Mouse (Mus musculus): Measurements from ENCODE around the gene Mmrn2. TPM values are rescaled to one million over a fixed set of nuclear protein-coding genes. Genes with fewer than 3 reads are reported as not detected.

The Mmrn2 gene
- total and polyA plus RNA-seq, 3 experiments = 0.03 to 0.08 TPM; not detected in 1

DNA sequence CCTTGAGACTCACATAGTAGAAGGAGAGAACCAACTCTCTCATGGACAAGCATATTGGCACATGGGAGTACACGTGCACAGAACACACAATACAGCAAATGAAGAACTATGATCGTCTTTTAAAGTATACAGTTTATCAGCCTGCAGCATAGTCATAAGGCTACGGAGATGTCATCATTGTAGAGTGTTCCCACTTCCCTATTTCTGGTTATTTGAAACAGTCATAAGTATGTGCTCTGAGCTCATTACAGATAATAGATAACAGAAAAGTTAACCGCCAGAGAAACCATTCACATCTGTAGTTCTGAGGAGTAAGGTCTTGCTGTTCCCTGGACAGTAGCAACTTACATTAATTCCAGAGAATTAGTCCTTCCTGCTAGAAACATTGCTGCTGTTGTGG lies 32.2 kb upstream of the Mmrn2 start (continued):
- TF ChIP-seq MEF2A (IDR thresholded peaks at IDR 0.05; ENCODE audit: extremely low read depth, insufficient replicate concordance, low read depth, low read length, poor library complexity, severe bottlenecking) (no peak), CHD1 (IDR thresholded peaks at IDR 0.05; ENCODE audit: low read depth, low read length) (no peak)

DNA sequence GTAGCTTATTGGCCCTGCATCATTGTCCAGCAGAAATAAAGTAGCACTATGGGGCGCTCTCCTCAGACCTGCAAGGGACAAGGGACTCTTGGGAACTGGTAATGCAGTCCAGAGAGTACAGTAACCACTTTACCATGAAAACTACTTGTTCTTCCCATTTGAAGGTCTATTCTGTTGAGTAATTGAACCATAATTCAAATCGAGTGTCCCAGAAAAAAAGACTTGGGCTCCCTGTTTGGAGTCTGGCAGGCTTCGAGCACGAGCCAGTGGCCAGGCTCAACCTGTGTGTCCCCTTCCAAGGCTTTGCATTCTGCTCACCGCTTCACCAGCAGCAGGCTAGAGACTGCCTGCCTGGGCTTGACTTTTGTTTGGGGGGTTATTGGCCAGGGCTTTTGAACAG lies 30.9 kb upstream of the Mmrn2 start:
- no peak for TF ChIP-seq CTCF (IDR thresholded peaks at IDR 0.05 in 2 of 3, conservative IDR thresholded peaks at IDR 0.05 in 1 of 3; ENCODE audit: control insufficient read depth in 1 of 3, insufficient read depth in 1 of 3, low read depth in 2 of 3, low read length in 3 of 3, poor library complexity in 1 of 3, severe bottlenecking in 1 of 3)
- no peak overlapping the region for H3K4me3 ChIP-seq (ENCODE audit: control insufficient read depth in 1 of 2, insufficient read depth in 1 of 2, low read depth in 2 of 2, low read length in 2 of 2)
- DNase-seq (ENCODE audit: low read depth, low spot score) = no peak
- H3K36me3 ChIP-seq (ENCODE audit: control insufficient read depth in 1 of 2, insufficient read depth in 2 of 2, low read length in 2 of 2) = peaks cover 5 to 28% of the 10 kb centered on the region in 2 experiments
- no peak overlapping the region for H3K9ac ChIP-seq (ENCODE audit: control insufficient read depth, low read depth, low read length, poor library complexity, severe bottlenecking)
- no peaks in the 10 kb centered on the region for H3K27me3 ChIP-seq (ENCODE audit: control insufficient read depth in 1 of 2, insufficient read depth in 2 of 2, low read length in 2 of 2)
- H3K79me2 ChIP-seq (ENCODE audit: control insufficient read depth, insufficient read depth, low read length, poor library complexity) = no peaks in the 10 kb centered on the region
- H3K4me1 ChIP-seq (ENCODE audit: control insufficient read depth in 1 of 2, insufficient read depth in 2 of 2, low read length in 2 of 2) = peaks cover 16 to 21% of the 10 kb centered on the region in 2 experiments
- no peak overlapping the region for H3K27ac ChIP-seq (ENCODE audit: control insufficient read depth, low read depth, low read length)
- no peaks in the 10 kb centered on the region for H3K9me3 ChIP-seq (replicated peaks; ENCODE audit: insufficient read depth, low read length)

DNA sequence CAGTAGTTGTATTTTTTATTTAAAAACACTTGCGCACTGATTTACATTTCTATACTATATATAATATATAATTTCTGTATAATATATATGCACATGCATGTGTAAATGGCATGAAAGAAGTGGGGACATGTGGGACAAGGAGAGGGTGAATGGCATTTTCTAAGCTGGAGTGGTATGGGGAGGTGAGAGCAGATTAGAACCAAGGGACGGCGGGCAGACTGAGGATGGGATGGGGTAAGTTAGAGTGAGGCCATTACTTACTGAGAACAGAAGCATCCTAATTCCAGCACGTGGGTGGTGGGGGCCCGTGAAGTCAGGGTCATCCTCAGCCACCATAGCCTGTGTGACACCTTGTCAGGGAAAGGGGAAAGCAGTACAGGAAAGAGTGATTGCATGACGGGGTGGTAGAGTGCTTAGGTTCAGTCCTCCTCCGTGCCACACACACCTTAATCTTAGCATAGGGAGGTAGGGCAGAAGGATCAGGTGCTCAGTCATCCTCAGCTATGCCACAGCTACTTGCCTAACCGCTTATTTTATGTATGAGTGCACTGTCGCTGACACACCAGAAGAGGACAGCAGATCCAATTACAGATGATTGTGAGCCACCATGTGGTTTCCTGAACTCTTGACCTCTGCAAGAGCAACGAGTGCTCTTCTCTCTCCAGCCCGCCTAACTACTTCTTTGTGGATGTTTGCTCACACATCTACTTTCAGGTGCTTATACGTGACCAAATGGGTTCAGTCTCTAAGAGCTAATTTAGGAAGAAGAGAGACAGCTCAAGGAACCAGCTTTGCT lies 29.3 kb upstream of the Mmrn2 start:
- no peak overlapping the region for H3K9ac ChIP-seq (ENCODE audit: control insufficient read depth, low read depth, low read length, poor library complexity, severe bottlenecking)
- no peaks in the 10 kb centered on the region for H3K79me2 ChIP-seq (ENCODE audit: control insufficient read depth, insufficient read depth, low read length, poor library complexity)
- no peaks in the 10 kb centered on the region for H3K27me3 ChIP-seq (ENCODE audit: control insufficient read depth in 1 of 2, insufficient read depth in 2 of 2, low read length in 2 of 2)
- peaks cover 16 to 21% of the 10 kb centered on the region in 2 experiments for H3K4me1 ChIP-seq (ENCODE audit: control insufficient read depth in 1 of 2, insufficient read depth in 2 of 2, low read length in 2 of 2)
- H3K36me3 ChIP-seq (ENCODE audit: control insufficient read depth in 1 of 2, insufficient read depth in 2 of 2, low read length in 2 of 2) = peaks cover 3 to 28% of the 10 kb centered on the region in 2 experiments
- H3K27ac ChIP-seq (ENCODE audit: control insufficient read depth, low read depth, low read length) = no peak overlapping the region
- H3K9me3 ChIP-seq (replicated peaks; ENCODE audit: insufficient read depth, low read length) = no peaks in the 10 kb centered on the region
- no peak for DNase-seq (ENCODE audit: low read depth, low spot score)
- TF ChIP-seq CTCF (IDR thresholded peaks at IDR 0.05 in 2 of 3, conservative IDR thresholded peaks at IDR 0.05 in 1 of 3; ENCODE audit: control insufficient read depth in 1 of 3, insufficient read depth in 1 of 3, low read depth in 2 of 3, low read length in 3 of 3, poor library complexity in 1 of 3, severe bottlenecking in 1 of 3) (peak in 1 of 3 experiments; percentile 31; a peak in 2 of 6 replicates), MYC (IDR thresholded peaks at IDR 0.05; ENCODE audit: low read depth, low read length) (no peak)
- no peak overlapping the region for H3K4me3 ChIP-seq (ENCODE audit: control insufficient read depth in 1 of 2, insufficient read depth in 1 of 2, low read depth in 2 of 2, low read length in 2 of 2)

DNA sequence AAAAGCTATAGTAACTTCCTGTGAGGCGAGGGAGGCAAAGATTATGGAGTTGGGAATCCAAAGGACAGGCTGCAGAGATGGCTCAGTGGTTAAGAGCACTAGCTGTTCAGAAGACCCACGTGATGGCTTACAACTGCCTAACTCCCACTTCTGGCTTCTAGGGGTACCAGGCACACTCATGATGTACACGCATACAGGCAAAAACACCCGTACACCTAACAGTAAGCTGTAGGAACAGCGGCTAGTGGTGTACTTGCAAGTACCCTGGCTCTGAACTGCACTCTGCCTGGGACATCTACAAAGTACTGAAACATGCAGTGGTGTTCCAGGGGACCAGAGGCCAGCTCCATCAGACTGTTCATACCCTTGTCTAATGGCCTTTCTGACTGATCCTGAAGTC lies 28.2 kb upstream of the Mmrn2 start:
- no peaks in the 10 kb centered on the region for H3K9me3 ChIP-seq (replicated peaks; ENCODE audit: insufficient read depth, low read length)
- DNase-seq (ENCODE audit: low read depth, low spot score) = no peak
- no peaks in the 10 kb centered on the region for H3K79me2 ChIP-seq (ENCODE audit: control insufficient read depth, insufficient read depth, low read length, poor library complexity)
- H3K4me3 ChIP-seq (ENCODE audit: control insufficient read depth in 1 of 2, insufficient read depth in 1 of 2, low read depth in 2 of 2, low read length in 2 of 2) = no peak overlapping the region
- H3K36me3 ChIP-seq (ENCODE audit: control insufficient read depth in 1 of 2, insufficient read depth in 2 of 2, low read length in 2 of 2) = peaks cover 3 to 19% of the 10 kb centered on the region in 2 experiments
- TF ChIP-seq E2F4 (IDR thresholded peaks at IDR 0.05; ENCODE audit: borderline replicate concordance, low read depth, low read length) = no peak
- no peak for TF ChIP-seq MEF2A (IDR thresholded peaks at IDR 0.05; ENCODE audit: extremely low read depth, insufficient replicate concordance, low read depth, low read length, poor library complexity, severe bottlenecking)
- TF ChIP-seq GATA1 (IDR thresholded peaks at IDR 0.05; ENCODE audit: low read depth, low read length) = no peak
- no peak for TF ChIP-seq JUND (IDR thresholded peaks at IDR 0.05; ENCODE audit: low read depth, low read length)
- no peak overlapping the region for H3K27ac ChIP-seq (ENCODE audit: control insufficient read depth, low read depth, low read length)
- H3K9ac ChIP-seq (ENCODE audit: control insufficient read depth, low read depth, low read length, poor library complexity, severe bottlenecking) = no peak overlapping the region
- H3K27me3 ChIP-seq (ENCODE audit: control insufficient read depth in 1 of 2, insufficient read depth in 2 of 2, low read length in 2 of 2) = no peaks in the 10 kb centered on the region
- peaks cover 12 to 13% of the 10 kb centered on the region in 2 experiments for H3K4me1 ChIP-seq (ENCODE audit: control insufficient read depth in 1 of 2, insufficient read depth in 2 of 2, low read length in 2 of 2)
